Mouse (Mus musculus): ENCODE data around the gene Gm49405.

- TF ChIP-seq CTCF (IDR thresholded peaks at IDR 0.05) (no peak), EP300 (IDR thresholded peaks at IDR 0.05) (no peak)
These were observed 12.6 kb downstream of the Gm49405 start for GRCm38 (mm10) chr19:4013066-4013465.
